Mouse (Mus musculus): ENCODE data around the gene Ubxn4.

DNA sequence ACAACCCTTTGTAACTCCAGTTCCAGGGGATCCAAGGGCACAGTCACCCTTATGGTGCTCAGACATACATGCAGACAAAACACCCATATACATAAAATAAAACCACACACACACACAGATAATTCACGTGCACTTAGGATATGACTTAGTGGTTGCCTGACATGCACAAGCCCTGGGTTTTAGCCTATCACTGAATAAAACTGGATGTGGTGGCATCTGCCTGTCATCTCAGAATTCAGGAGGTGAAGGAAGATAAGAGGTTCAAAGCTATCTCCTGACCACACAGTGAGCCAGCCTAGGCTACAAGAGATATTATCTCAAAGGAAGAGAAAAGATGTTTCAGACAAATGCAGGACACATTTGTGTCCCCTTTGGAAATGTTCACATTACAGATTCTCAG lies 83.4 kb downstream of the Ubxn4 start:
- TF ChIP-seq CTCF (IDR thresholded peaks at IDR 0.05; ENCODE audit: low read depth) (no peak), EP300 (IDR thresholded peaks at IDR 0.05; ENCODE audit: low read depth) (no peak)
